Mouse (Mus musculus) liver, adult 2 months (tissue): ENCODE results near the gene Tmem178b. TPM values are rescaled to one million over a fixed set of nuclear protein-coding genes. Genes with fewer than 3 reads are reported as not detected.

Experiments used
- DNase-seq: peaks from one replicate; pipeline ENCODE4 v3.0.0-alpha.2; 2011; ENCODE audit warnings: low read depth, low spot score; ENCODE audit errors: extremely low read depth
- H3K27ac ChIP-seq: fragments of 200-500 bp; replicated peaks from 2 replicates; pipeline ENCODE4 v1.5.1; 2012; ENCODE audit warnings: low read depth, mild to moderate bottlenecking, control low read depth, inconsistent platforms, low read length; ENCODE audit not compliant: insufficient read depth
- H3K27me3 ChIP-seq: fragments of 200-500 bp; 2 replicates; pipeline ENCODE4 v1.6.1; 2012; ENCODE audit warnings: mild to moderate bottlenecking, moderate library complexity, low read length, inconsistent platforms; ENCODE audit not compliant: control insufficient read depth, insufficient read depth
- H3K36me3 ChIP-seq: fragments of 200-500 bp; 2 replicates; pipeline ENCODE4 v1.6.1; 2012; ENCODE audit warnings: low read length, inconsistent platforms; ENCODE audit not compliant: control insufficient read depth, insufficient read depth
- H3K4me1 ChIP-seq: fragments of 200-500 bp; 2 replicates; pipeline ENCODE4 v1.6.1; 2011; ENCODE audit warnings: low read length; ENCODE audit not compliant: control insufficient read depth, insufficient read depth
- H3K4me3 ChIP-seq: fragments of 200-500 bp; 2 replicates; pipeline ENCODE4 v1.5.1; 2011; ENCODE audit warnings: low read depth, mild to moderate bottlenecking, control low read depth, low read length, moderate library complexity; ENCODE audit not compliant: insufficient read depth
- H3K79me2 ChIP-seq: fragments of 200-500 bp; 2 replicates; pipeline ENCODE4 v1.6.1; 2012; ENCODE audit warnings: inconsistent platforms, mild to moderate bottlenecking, low read length, moderate library complexity; ENCODE audit not compliant: control insufficient read depth, insufficient read depth
- H3K9ac ChIP-seq: fragments of 200-500 bp; 2 replicates; pipeline ENCODE4 v1.6.1; 2012; ENCODE audit warnings: low read depth, mild to moderate bottlenecking, control low read depth, inconsistent platforms, low read length
- CTCF ChIP-seq: fragments of 200-500 bp; IDR thresholded peaks from 2 replicates; pipeline ENCODE4 v1.5.1; 2011; ENCODE audit warnings: low read depth, low read length, control low read depth
- POLR2A ChIP-seq: fragments of 200-500 bp; IDR thresholded peaks from 2 replicates; pipeline ENCODE4 v1.6.1; 2011; ENCODE audit warnings: low read length, control low read depth; ENCODE audit not compliant: insufficient read depth; ENCODE audit errors: extremely low read depth
- WGBS: fragments of 180-500 bp; shearing (Covaris S2); methylation state at CpG from one replicate; pipeline ENCODE4 v1.1.7; 2018; 5-methylcytosine and 5-hydroxymethylcytosine counted together
- polyA plus RNA-seq: library from polyadenylated mRNA; depleted of rRNA; stranded (reverse); fragments of >200 nt; gene quantifications from 2 replicates; pipeline ENCODE4 v1.2.3, GENCODE M21; 2012
- total RNA-seq: library from RNA; depleted of rRNA; stranded (reverse); fragments of >200 nt; gene quantifications from 2 replicates; pipeline ENCODE4 v1.2.3, GENCODE M21; 2014

Gene Tmem178b
- total and polyA plus RNA-seq, 2 experiments = 0.02 to 0.09 TPM

GRCm38 (mm10) chr6:40217154-40217553 lies 344.1 kb downstream of the Tmem178b start:
- no peak for TF ChIP-seq CTCF
- no peak for TF ChIP-seq POLR2A
- Histone ChIP-seq H3K4me1 (no peaks in the 10 kb centered on the region), H3K27me3 (no peaks in the 10 kb centered on the region), H3K9ac (no peak overlapping the region), H3K4me3 (no peak overlapping the region), H3K79me2 (no peaks in the 10 kb centered on the region), H3K36me3 (no peaks in the 10 kb centered on the region), H3K27ac (no peak overlapping the region)
- DNase-seq = no peak
- WGBS = 95% methylated on average over 12 of the region's 12 CpGs

GRCm38 (mm10) chr6:40217651-40218050 lies 344.6 kb downstream of the Tmem178b start:
- Histone ChIP-seq H3K36me3 (no peaks in the 10 kb centered on the region), H3K4me3 (no peak overlapping the region), H3K79me2 (no peaks in the 10 kb centered on the region), H3K27me3 (no peaks in the 10 kb centered on the region), H3K4me1 (no peaks in the 10 kb centered on the region), H3K27ac (no peak overlapping the region), H3K9ac (no peak overlapping the region)
- DNase-seq = no peak
- 85% methylated on average over 3 of the region's 3 CpGs for WGBS
- no peak for TF ChIP-seq CTCF
- TF ChIP-seq POLR2A = no peak

DNA sequence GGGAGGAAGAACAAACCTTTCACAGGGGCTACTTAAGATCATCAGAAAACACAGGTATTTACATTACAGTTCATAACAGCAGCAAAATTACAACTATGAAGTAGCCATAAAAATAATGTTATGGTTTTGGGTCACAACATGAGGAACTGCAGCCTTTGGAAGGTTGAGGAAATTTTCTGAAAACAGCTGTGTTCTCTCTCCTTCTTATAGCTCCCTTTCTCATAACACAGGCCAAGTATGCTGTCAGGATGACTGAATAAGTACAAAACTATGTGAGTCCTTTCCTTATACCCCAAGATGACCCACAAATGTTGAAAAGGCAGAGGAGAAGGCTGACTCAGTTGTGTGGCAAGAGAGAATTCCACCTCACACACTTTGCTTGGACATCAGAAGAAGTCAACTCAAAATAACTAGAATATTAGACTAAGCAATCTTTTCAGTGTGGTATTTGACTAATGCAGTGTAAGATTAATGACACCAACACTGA lies 347.6 kb downstream of the Tmem178b start:
- H3K9ac ChIP-seq = no peak overlapping the region
- H3K4me3 ChIP-seq = no peak overlapping the region
- no peaks in the 10 kb centered on the region for H3K27me3 ChIP-seq
- no peak for DNase-seq
- no peak overlapping the region for H3K27ac ChIP-seq
- no peak for TF ChIP-seq POLR2A
- TF ChIP-seq CTCF = no peak
- H3K36me3 ChIP-seq = no peaks in the 10 kb centered on the region
- H3K79me2 ChIP-seq = no peaks in the 10 kb centered on the region
- H3K4me1 ChIP-seq = no peaks in the 10 kb centered on the region

GRCm38 (mm10) chr6:40225585-40226280 lies 352.7 kb downstream of the Tmem178b start:
- no peaks in the 10 kb centered on the region for H3K79me2 ChIP-seq
- no peak for DNase-seq
- H3K4me1 ChIP-seq = no peaks in the 10 kb centered on the region
- no peak overlapping the region for H3K9ac ChIP-seq
- H3K27ac ChIP-seq = no peak overlapping the region
- H3K36me3 ChIP-seq = no peaks in the 10 kb centered on the region
- WGBS = 81% methylated on average over 11 of the region's 11 CpGs
- no peaks in the 10 kb centered on the region for H3K27me3 ChIP-seq
- H3K4me3 ChIP-seq = no peak overlapping the region
- no peak for TF ChIP-seq CTCF
- TF ChIP-seq POLR2A = no peak

DNA sequence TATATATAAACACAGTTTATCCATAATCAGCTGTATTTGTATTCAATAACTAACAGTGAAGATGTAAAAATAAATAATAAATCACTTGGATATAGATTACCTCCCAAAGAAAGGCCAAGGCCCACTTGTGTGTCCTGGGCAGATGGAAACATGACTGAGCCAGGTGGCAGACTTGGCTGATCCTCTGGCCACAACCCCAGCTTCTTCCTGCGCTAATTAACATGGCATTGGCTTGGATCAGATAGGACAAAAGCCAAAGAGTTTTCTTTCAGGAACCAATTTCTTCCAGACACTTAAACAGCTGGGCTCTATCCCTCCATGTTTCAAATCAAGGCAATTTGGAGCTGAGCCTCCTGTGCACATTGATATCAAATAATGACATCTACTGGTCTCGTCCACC lies 355.9 kb downstream of the Tmem178b start:
- Histone ChIP-seq H3K4me3 (no peak overlapping the region), H3K79me2 (no peaks in the 10 kb centered on the region), H3K27me3 (no peaks in the 10 kb centered on the region), H3K36me3 (no peaks in the 10 kb centered on the region), H3K9ac (no peak overlapping the region), H3K27ac (no peak overlapping the region), H3K4me1 (no peaks in the 10 kb centered on the region)
- 78% methylated on average over 2 of the region's 2 CpGs for WGBS
- DNase-seq = no peak
- no peak for TF ChIP-seq CTCF
- no peak for TF ChIP-seq POLR2A

DNA sequence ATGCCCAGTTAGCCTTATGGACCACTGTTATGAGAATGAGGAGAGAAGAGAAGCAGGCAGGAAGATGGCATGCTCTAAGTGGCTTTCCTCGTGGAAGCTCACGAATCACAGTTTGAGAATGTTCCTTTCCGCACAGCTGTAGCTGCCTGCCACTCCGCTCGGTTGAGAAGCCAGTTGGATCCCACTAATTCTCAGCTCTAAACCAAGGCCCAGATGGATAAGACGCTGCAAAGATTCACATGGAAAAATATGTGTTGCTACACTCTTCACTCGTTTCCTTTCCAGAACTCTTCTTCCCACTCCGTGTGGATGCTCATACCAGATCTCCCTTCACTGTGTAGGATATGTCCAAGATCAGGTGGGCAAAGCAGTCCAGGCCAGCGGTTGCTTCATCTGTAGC lies 356.9 kb downstream of the Tmem178b start:
- Histone ChIP-seq H3K4me3 (no peak overlapping the region), H3K36me3 (no peaks in the 10 kb centered on the region), H3K4me1 (no peaks in the 10 kb centered on the region), H3K27ac (no peak overlapping the region), H3K79me2 (no peaks in the 10 kb centered on the region), H3K27me3 (no peaks in the 10 kb centered on the region), H3K9ac (no peak overlapping the region)
- DNase-seq = no peak
- 89% methylated on average over 9 of the region's 9 CpGs for WGBS
- TF ChIP-seq CTCF (no peak), POLR2A (no peak)
